Mouse (Mus musculus) CD4-positive naive resting alpha-beta T cell, adult 57 days (primary cell): Measurements from ENCODE around the gene Prr15l. TPM values are rescaled to one million over a fixed set of nuclear protein-coding genes. Genes with fewer than 3 reads are reported as not detected.

Source experiments
- total RNA-seq: library from RNA; stranded (reverse); gene quantifications from one replicate; pipeline ENCODE4 v1.2.4, GENCODE M21; 2023

The Prr15l gene
- total RNA-seq, result not detected

DNA sequence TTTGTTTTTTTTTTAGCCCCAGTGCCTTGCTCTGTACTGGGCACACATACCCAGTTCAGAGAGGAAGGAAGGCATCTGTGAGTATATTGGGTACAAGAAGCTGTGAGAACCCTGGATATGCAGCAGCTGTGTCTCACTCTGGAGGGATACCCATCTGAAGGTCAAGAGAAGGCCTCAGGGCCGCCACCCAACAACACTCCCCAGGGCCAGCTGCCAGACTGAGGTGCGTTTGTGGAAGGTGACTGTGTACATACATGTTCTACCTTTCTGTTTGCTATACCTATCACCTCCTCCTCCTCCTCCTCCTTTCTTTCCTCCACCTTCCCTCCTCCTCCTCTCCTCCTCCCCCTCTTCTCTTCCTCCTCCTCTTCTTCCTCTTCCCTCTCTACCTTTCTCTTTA is at the start of gene Prr15l:
Gene Prr15l, plus strand, starts transcription at position 17 of the 400 bp plus-strand sequence.

DNA sequence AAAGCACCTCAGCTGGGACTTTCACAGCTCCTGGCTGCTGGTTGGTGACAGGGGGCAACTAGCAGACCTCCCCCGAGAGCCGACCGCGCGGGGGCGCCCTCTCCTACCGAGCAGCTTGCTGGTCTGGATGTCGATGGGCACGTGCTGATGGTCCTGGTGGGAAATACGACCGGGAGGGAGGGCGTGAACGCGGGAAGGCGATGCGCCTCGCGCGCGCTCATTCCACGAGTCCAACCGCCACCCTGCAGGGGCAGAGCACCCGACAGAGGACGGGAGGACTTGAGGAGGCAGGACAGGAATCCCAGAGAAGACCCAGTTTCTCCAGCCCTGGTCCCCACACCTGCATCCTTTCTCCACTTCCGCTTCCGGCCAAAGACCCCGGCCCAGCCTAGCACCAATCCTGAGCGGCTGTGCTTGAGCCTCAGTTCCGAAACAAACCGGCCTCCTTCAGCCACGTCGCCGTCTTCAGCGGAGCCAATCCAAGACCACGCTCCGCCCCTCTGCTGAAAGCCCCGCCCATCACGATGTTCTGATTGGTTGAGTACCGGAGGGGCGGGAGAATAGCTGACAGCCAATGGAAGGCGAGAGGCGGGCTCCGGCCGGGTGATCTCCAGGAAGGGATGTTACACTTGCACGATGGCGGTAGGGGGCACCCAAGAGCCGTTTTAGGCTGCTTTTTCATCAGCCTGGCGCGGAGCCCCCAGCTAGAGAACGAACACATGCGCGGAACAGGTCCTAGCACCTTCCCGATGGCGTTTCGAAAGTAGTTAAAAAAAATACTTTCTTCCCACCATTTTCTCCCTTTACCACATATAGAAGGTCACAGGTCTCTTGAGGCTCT is 11.6 kb upstream of the Prr15l start, which contains the start of gene Cdk5rap3:
Gene Cdk5rap3, minus strand, starts transcription at position 453 of the 841 bp plus-strand sequence.

GRCm38 (mm10) chr11:96943746-96944304 is 15.9 kb downstream of the Prr15l start, which contains the start of gene Pnpo:
Gene Pnpo, minus strand, starts transcription at chr11:96943986.

GRCm38 (mm10) chr11:96982859-96983258 is 55.0 kb downstream of the Prr15l start, which contains the start of gene Sp2:
Gene Sp2, minus strand, starts transcription at chr11:96982959.

Other genes with a start within 250 kb of the Prr15l start
- 34.0 TPM for gene Snx11, start 150.5 kb upstream of the Prr15l start, total RNA-seq
- 46.6 TPM for gene Cbx1, start 139.0 kb upstream of the Prr15l start, total RNA-seq
- 45.4 TPM for gene Nfe2l1, start 98.1 kb upstream of the Prr15l start, total RNA-seq
- gene Copz2, start 78.2 kb upstream of the Prr15l start, total RNA-seq, result 1.2 TPM
- gene Cdk5rap3, start 11.6 kb upstream of the Prr15l start, total RNA-seq, result 56.0 TPM
- 18.1 TPM for gene Pnpo, start 15.9 kb downstream of the Prr15l start, total RNA-seq
- gene Sp2, start 54.9 kb downstream of the Prr15l start, total RNA-seq, result 54.2 TPM
- 4.7 TPM for gene Sp6, start 85.3 kb downstream of the Prr15l start, total RNA-seq
- gene Scrn2, start 101.8 kb downstream of the Prr15l start, total RNA-seq, result 3.3 TPM
- not detected for gene Lrrc46, start 113.3 kb downstream of the Prr15l start, total RNA-seq
- gene Mrpl10, start 113.5 kb downstream of the Prr15l start, total RNA-seq, result 38.7 TPM
- gene Osbpl7, start 122.5 kb downstream of the Prr15l start, total RNA-seq, result 31.6 TPM
- 2.4 TPM for gene Tbx21, start 187.2 kb downstream of the Prr15l start, total RNA-seq
- 1.2 TPM for gene Tbkbp1, start 223.4 kb downstream of the Prr15l start, total RNA-seq